Mouse (Mus musculus): ENCODE measurements around the gene Ankrd13a.

GRCm38 (mm10) chr5:114747521-114747920 is 27.0 kb upstream of the Ankrd13a start:
- TF ChIP-seq GATA1 (IDR thresholded peaks at IDR 0.05; ENCODE audit: borderline replicate concordance, low read length) (no peak), FLI1 (IDR thresholded peaks at IDR 0.05; ENCODE audit: low read length) (no peak)
